ENCODE assay signal across 9 mouse cellular contexts in the genomic region with DNA sequence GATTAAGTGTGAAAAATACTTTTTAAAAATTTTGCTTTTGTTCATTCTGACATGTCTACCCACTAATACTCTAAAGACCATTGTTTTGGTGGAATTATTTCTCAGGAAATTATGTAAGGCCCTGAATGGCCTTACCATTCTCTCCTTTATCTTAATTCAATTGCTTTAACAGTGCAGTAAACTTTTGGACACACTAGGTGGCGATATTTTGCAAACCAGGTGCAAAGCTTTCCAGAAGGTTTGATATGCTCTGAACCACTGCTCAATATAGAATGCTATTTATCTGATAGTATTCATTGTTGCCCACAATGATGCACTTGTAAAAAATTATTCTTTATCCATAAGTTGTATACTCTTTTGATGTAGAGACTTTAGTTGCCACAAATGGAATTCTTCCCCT. TPM values are rescaled to one million over a fixed set of nuclear protein-coding genes. Genes with fewer than 3 reads are reported as not detected.
DNase-seq lines count a peak whose midpoint lies in the region; ATAC-seq and TF ChIP-seq lines count a peak whose summit lies in the region.
"Had no signal": no experiment of that assay in that cellular context is flagged by ENCODE, and none has a peak within 500 bp of the region (broad histone marks: within the 10 kb centered on the region; RNA-seq: fewer than 3 reads in every experiment).

No protein-coding gene starts in this region.

- WGBS in embryonic facial prominence, embryonic 11.5 days: 0% methylated on average over 1 of the region's 1 CpGs
- WGBS in embryonic facial prominence, embryonic 10.5 days: 0% methylated on average over 1 of the region's 1 CpGs
- 7% methylated on average over 1 of the region's 1 CpGs for WGBS in lung, postnatal 0 days

- TF ChIP-seq EP300 in lung, postnatal 0 days (IDR thresholded peaks at IDR 0.05): no peak

- peak; percentile 65 for TF ChIP-seq CTCF in lung, postnatal 0 days (IDR thresholded peaks at IDR 0.05)

- ATAC-seq in embryonic facial prominence, embryonic 11.5 days (replicated peaks; ENCODE audit: insufficient number of reproducible peaks, low FRiP score, low TSS enrichment, low read depth): no peak
- ATAC-seq in lung, postnatal 0 days: no peak
- ATAC-seq in erythroblast, adult 5-6 weeks (replicated peaks; ENCODE audit: low FRiP score, poor library complexity, severe bottlenecking): no peak

- no peak overlapping the region for H3K4me3 ChIP-seq in embryonic facial prominence, embryonic 11.5 days (ENCODE audit: low read depth, low read length)
- no peak overlapping the region for H3K4me3 ChIP-seq in embryonic facial prominence, embryonic 10.5 days
- H3K4me3 ChIP-seq in lung, postnatal 0 days (ENCODE audit: low read depth, low read length): no peak overlapping the region
- H3K4me3 ChIP-seq: heart, embryonic 13.5 days had no signal

- H3K9ac ChIP-seq in embryonic facial prominence, embryonic 11.5 days (replicated peaks; ENCODE audit: low read length): no peak overlapping the region
- H3K9ac ChIP-seq in lung, postnatal 0 days (replicated peaks; ENCODE audit: low read depth): no peak overlapping the region
- H3K9ac ChIP-seq: heart, embryonic 13.5 days had no signal

- no peaks in the 10 kb centered on the region for H3K9me3 ChIP-seq in embryonic facial prominence, embryonic 11.5 days (replicated peaks; ENCODE audit: control insufficient read depth, low read length)
- H3K9me3 ChIP-seq in embryonic facial prominence, embryonic 10.5 days: no peaks in the 10 kb centered on the region
- H3K9me3 ChIP-seq in lung, postnatal 0 days (ENCODE audit: low read length): no peaks in the 10 kb centered on the region
- H3K9me3 ChIP-seq: heart, embryonic 13.5 days had no signal

- peak; percentile 25 for DNase-seq in embryonic facial prominence, embryonic 11.5 days (ENCODE audit: low spot score)
- no peak for DNase-seq in embryonic facial prominence, embryonic 10.5 days (ENCODE audit: low spot score)
- peak; percentile 1 to 13 for DNase-seq in left cerebral cortex, postnatal 25 days (ENCODE audit: low spot score in 2 of 2)
- no peak for DNase-seq in left cerebral cortex, postnatal 36 days (ENCODE audit: low spot score in 2 of 2)
- peak; percentile 9 for DNase-seq in MN1 (ENCODE audit: low spot score)
- peak; percentile 37 for DNase-seq in lung, postnatal 0 days (ENCODE audit: low spot score)
- no peak for DNase-seq in gastrocnemius, postnatal 4 days (ENCODE audit: low spot score in 2 of 2)

- intact Hi-C loops in left cerebral cortex, postnatal 25 days (cut with DNase I): loop anchor here (2.0 kb wide), 1 partner anchor 71 kb away; no protein-coding TSS in a partner anchor
- intact Hi-C loops in left cerebral cortex, postnatal 36 days (cut with DNase I): loop anchor here (5.0 kb wide), 1 partner anchor 71 kb away; no protein-coding TSS in a partner anchor

- no peaks in the 10 kb centered on the region for H3K27me3 ChIP-seq in embryonic facial prominence, embryonic 11.5 days (ENCODE audit: control insufficient read depth, insufficient read depth, low read length)
- no peaks in the 10 kb centered on the region for H3K27me3 ChIP-seq in embryonic facial prominence, embryonic 10.5 days (replicated peaks; ENCODE audit: low read depth, poor library complexity, severe bottlenecking)
- no peaks in the 10 kb centered on the region for H3K27me3 ChIP-seq in lung, postnatal 0 days (replicated peaks; ENCODE audit: insufficient read depth, low read length)
- H3K27me3 ChIP-seq: heart, embryonic 13.5 days had no signal

- H3K36me3 ChIP-seq in embryonic facial prominence, embryonic 11.5 days (replicated peaks; ENCODE audit: control insufficient read depth, insufficient read depth, low read depth, low read length): no peaks in the 10 kb centered on the region
- H3K36me3 ChIP-seq in embryonic facial prominence, embryonic 10.5 days (replicated peaks): no peaks in the 10 kb centered on the region
- no peaks in the 10 kb centered on the region for H3K36me3 ChIP-seq in lung, postnatal 0 days (ENCODE audit: insufficient read depth, low read length)
- H3K36me3 ChIP-seq: heart, embryonic 13.5 days had no signal

- H3K4me1 ChIP-seq in embryonic facial prominence, embryonic 11.5 days (ENCODE audit: control insufficient read depth, insufficient read depth, low read length): no peaks in the 10 kb centered on the region
- no peaks in the 10 kb centered on the region for H3K4me1 ChIP-seq in embryonic facial prominence, embryonic 10.5 days
- no peaks in the 10 kb centered on the region for H3K4me1 ChIP-seq in lung, postnatal 0 days (ENCODE audit: insufficient read depth, low read depth, low read length)
- H3K4me1 ChIP-seq: heart, embryonic 13.5 days had no signal

- no peak overlapping the region for H3K4me2 ChIP-seq in embryonic facial prominence, embryonic 11.5 days (ENCODE audit: low read depth, low read length)
- no peak overlapping the region for H3K4me2 ChIP-seq in lung, postnatal 0 days (replicated peaks; ENCODE audit: low read depth, low read length)
- H3K4me2 ChIP-seq: heart, embryonic 13.5 days had no signal

- H3K27ac ChIP-seq in embryonic facial prominence, embryonic 11.5 days (replicated peaks; ENCODE audit: low read depth, low read length): no peak overlapping the region
- no peak overlapping the region for H3K27ac ChIP-seq in embryonic facial prominence, embryonic 10.5 days (replicated peaks)
- H3K27ac ChIP-seq in lung, postnatal 0 days (ENCODE audit: low read length): no peak overlapping the region
- H3K27ac ChIP-seq: heart, embryonic 13.5 days had no signal

RNA-seq across cellular contexts. Expression of gene Kctd12b, which starts 59.9 kb away (rescaled TPM):
- 8.3 TPM in 2 replicates for polyA plus RNA-seq in embryonic facial prominence, embryonic 11.5 days (2014; fragmentation: Nextera tagmentation; extraction: Ambion mirVana)
- 6.2 and 6.9 TPM in 2 replicates for polyA plus RNA-seq in embryonic facial prominence, embryonic 10.5 days (2016; fragmentation: Nextera tagmentation; extraction: Ambion mirVana)
- total RNA-seq in left cerebral cortex, postnatal 25 days (2021): 1 to 10 TPM; 2.7 to 3.4 TPM
- total RNA-seq in left cerebral cortex, postnatal 36 days (2021): 1 to 10 TPM; 2.4 to 2.7 TPM
- 8.2 and 9.7 TPM in 2 replicates for polyA plus RNA-seq in lung, postnatal 0 days (2015; fragmentation: Nextera tagmentation; extraction: Ambion mirVana)
- 1.7 and 3.5 TPM in 2 replicates for total RNA-seq in erythroblast, adult 5-6 weeks (2015; ENCODE audit: low replicate concordance)
- 0.84 and 2.0 TPM in 2 replicates for total RNA-seq in erythroblast, adult 5-6 weeks (2017; ENCODE audit: low replicate concordance)
- total RNA-seq in gastrocnemius, postnatal 4 days (2021): 10 to 100 TPM; 12.2 to 12.5 TPM

Comparison
In these comparisons a context has a peak if more than half of its experiments do, and no peak if none do; other contexts are left out.
1. DNase-seq: peak in embryonic facial prominence, embryonic 11.5 days (single experiment), left cerebral cortex, postnatal 25 days (2 of 2), MN1 (single experiment) and lung, postnatal 0 days (single experiment); none in embryonic facial prominence, embryonic 10.5 days (single experiment), left cerebral cortex, postnatal 36 days (0 of 2) and gastrocnemius, postnatal 4 days (0 of 2).